Mouse (Mus musculus) neural tube, embryonic 13.5 days (tissue): ENCODE measurements around the gene 5330417C22Rik. TPM values are rescaled to one million over a fixed set of nuclear protein-coding genes. Genes with fewer than 3 reads are reported as not detected.
A peak's percentile ranks its signal among the peaks of the same experiment; 100 is the strongest.

Source experiments
- ATAC-seq: fragments of 200-750 bp; cut with Nextera tagmentation; 2 replicates; pipeline ENCODE4 v1.8.0; 2017; ENCODE audit warnings: low read depth, mild to moderate bottlenecking, moderate TSS enrichment, moderate library complexity
- H3K27ac ChIP-seq: fragments of 300-500 bp; sonication (generic); replicated peaks from 2 replicates; pipeline ENCODE4 v1.5.1; 2015; ENCODE audit warnings: moderate library complexity, mild to moderate bottlenecking, inconsistent platforms
- H3K27me3 ChIP-seq: fragments of 300-500 bp; sonication (generic); 2 replicates; pipeline ENCODE4 v1.6.1; 2015; ENCODE audit warnings: mild to moderate bottlenecking, inconsistent platforms
- H3K36me3 ChIP-seq: fragments of 300-500 bp; sonication (generic); 2 replicates; pipeline ENCODE4 v1.6.1; 2015; ENCODE audit warnings: mild to moderate bottlenecking, inconsistent platforms
- H3K4me1 ChIP-seq: fragments of 300-500 bp; sonication (generic); replicated peaks from 2 replicates; pipeline ENCODE4 v1.6.1; 2015; ENCODE audit warnings: inconsistent platforms
- H3K4me2 ChIP-seq: fragments of 300-500 bp; sonication (generic); 2 replicates; pipeline ENCODE4 v1.6.1; 2015; ENCODE audit warnings: inconsistent platforms, mild to moderate bottlenecking, moderate library complexity
- H3K4me3 ChIP-seq: fragments of 300-500 bp; sonication (generic); 2 replicates; pipeline ENCODE4 v1.5.1; 2015; ENCODE audit warnings: mild to moderate bottlenecking, inconsistent platforms
- H3K9ac ChIP-seq: fragments of 300-500 bp; sonication (generic); 2 replicates; pipeline ENCODE4 v1.6.1; 2015; ENCODE audit warnings: moderate library complexity, mild to moderate bottlenecking, inconsistent platforms
- H3K9me3 ChIP-seq: fragments of 300-500 bp; sonication (generic); 2 replicates; pipeline ENCODE4 v1.6.1; 2016; ENCODE audit warnings: inconsistent platforms
- WGBS: fragments of 180-500 bp; shearing (Covaris S2); methylation state at CpG from one replicate; pipeline ENCODE4 v1.1.7; 2015; 5-methylcytosine and 5-hydroxymethylcytosine counted together
- polyA plus RNA-seq: library from polyadenylated mRNA; unstranded; fragments of >200 nt; fragmentation: Nextera tagmentation; extraction: Ambion mirVana; gene quantifications from 2 replicates; pipeline ENCODE4 v1.2.1, GENCODE M21; 2015

Gene 5330417C22Rik
- polyA plus RNA-seq, 1 experiment from 2014 or later, result 6.9 TPM

DNA sequence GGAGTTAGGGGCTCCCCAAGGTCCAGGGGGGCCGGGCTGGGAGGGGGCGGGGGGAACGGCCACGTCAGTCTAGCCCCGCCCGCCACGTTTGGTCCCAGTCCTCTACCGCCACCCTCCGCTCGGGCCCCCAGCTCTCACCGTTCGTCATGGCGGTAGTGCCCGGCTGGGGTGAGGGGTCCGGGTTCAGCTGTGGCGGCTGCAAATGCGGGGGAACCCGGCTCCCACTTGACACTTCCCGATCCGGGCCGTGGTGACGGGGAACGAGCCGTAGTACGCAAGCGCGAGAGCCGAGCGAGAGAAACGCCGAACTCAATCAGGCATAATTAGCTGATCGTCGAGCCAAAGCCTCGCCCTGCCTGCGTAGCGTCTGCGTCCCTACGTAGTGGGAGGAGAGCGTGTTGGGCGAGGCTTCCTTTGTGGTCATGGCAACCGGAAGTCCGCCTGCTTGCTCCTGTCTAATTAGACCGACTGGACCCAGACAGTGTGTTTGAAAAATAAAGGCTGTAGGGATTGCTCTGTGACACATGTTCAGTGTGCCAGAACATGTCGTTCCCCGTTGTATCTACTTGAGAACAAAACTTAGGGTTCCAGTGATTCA is 25.9 kb upstream of the 5330417C22Rik start, which contains the start of gene Tmem167b:
TSS of gene Tmem167b (minus strand) at position 334 of the 598 bp plus-strand sequence.
- peak within 1 kb of the TSS; percentile 80 for H3K4me2 ChIP-seq
- H3K27me3 ChIP-seq, result no peaks in the 10 kb centered on the region
- under 1% methylated on average over 44 of the region's 45 CpGs for WGBS
- H3K36me3 ChIP-seq, result peaks cover 30% of the 10 kb centered on the region
- H3K9ac ChIP-seq, result peak within 1 kb of the TSS; percentile 87
- no peaks in the 10 kb centered on the region for H3K9me3 ChIP-seq
- H3K27ac ChIP-seq, result peak within 1 kb of the TSS; percentile 96
- ATAC-seq, result peak; percentile 97
- H3K4me3 ChIP-seq, result peak within 1 kb of the TSS; percentile 86
- peaks cover 20% of the 10 kb centered on the region for H3K4me1 ChIP-seq

DNA sequence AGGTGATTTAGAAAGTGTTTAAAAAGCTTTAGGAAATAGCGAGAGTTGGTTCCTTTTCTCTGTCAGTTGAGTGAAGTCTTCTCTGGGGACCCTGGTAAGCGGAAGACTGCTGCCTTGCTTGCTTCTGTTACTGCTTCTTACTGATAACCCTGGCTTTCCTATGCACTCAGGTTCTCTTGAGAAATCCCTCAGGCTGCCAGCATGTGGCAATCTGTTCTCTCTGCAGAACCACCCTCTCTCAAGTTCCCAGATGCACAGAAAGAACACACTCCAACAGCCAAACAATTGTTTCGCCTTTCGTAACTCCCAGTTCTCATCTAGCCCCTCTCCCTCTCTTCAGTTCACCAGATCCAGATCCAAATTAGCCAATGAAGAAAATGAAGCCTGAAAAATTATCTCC is 21.6 kb upstream of the 5330417C22Rik start:
- Histone ChIP-seq H3K9ac (no peak overlapping the region), H3K4me3 (no peak overlapping the region), H3K9me3 (no peaks in the 10 kb centered on the region), H3K27me3 (no peaks in the 10 kb centered on the region), H3K36me3 (peaks cover 42% of the 10 kb centered on the region), H3K4me1 (peaks cover 23% of the 10 kb centered on the region), H3K27ac (no peak overlapping the region), H3K4me2 (no peak overlapping the region)
- 93% methylated on average over 4 of the region's 4 CpGs for WGBS
- no peak for ATAC-seq

DNA sequence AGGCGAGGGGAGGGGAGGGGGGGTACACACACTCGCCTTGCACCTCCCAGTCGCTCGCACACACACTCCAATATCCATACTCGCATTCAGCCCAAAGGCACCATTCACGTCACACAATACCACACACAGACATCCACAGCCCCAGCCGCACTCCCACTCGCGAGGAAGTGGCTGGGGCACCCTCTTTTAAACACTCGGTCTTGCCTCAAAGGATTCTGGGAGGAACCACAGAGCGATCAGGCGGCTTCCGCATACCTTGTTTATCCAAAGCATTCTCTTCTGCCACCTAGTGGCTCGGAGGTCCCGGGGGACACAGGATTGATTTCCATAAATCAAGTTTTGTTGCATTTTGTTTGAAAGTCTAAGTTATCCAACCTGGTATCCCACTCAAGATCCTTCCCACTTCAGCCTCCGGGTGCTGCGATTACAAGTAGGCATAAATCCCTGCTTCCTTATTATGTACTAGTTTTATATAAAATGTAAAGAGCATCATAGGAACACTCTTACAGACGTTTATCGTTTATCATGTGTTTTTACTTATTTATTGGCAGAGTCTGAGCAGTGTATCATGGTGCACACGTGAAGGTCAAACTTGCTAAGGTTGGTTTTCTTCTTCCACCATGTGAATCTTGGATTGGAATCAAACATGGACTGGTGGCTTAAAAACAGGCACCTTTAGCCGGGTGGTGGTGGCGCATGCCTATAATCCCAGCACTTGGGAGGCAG is 18.4 kb upstream of the 5330417C22Rik start:
- Histone ChIP-seq H3K4me3 (peak overlapping the region; percentile 75), H3K4me1 (peaks cover 7% of the 10 kb centered on the region), H3K27ac (peak overlapping the region; percentile 94), H3K27me3 (no peaks in the 10 kb centered on the region), H3K9ac (peak overlapping the region; percentile 96), H3K36me3 (peaks cover 35% of the 10 kb centered on the region), H3K4me2 (peak overlapping the region; percentile 63), H3K9me3 (no peaks in the 10 kb centered on the region)
- ATAC-seq, result peak; percentile 96
- WGBS, result 18% methylated on average over 22 of the region's 22 CpGs

GRCm38 (mm10) chr3:108554111-108554561 is 17.8 kb upstream of the 5330417C22Rik start:
- peak overlapping the region; percentile 75 for H3K4me3 ChIP-seq
- H3K4me1 ChIP-seq, result peaks cover 7% of the 10 kb centered on the region
- H3K27me3 ChIP-seq, result no peaks in the 10 kb centered on the region
- WGBS, result under 1% methylated on average over 39 of the region's 42 CpGs
- ATAC-seq, result peak; percentile 81
- H3K9ac ChIP-seq, result peak overlapping the region; percentile 96
- H3K27ac ChIP-seq, result peak overlapping the region; percentile 94
- H3K4me2 ChIP-seq, result peak overlapping the region; percentile 63
- H3K9me3 ChIP-seq, result no peaks in the 10 kb centered on the region
- peaks cover 30% of the 10 kb centered on the region for H3K36me3 ChIP-seq

GRCm38 (mm10) chr3:108542299-108542698 is 6.0 kb upstream of the 5330417C22Rik start:
- no peak overlapping the region for H3K4me2 ChIP-seq

DNA sequence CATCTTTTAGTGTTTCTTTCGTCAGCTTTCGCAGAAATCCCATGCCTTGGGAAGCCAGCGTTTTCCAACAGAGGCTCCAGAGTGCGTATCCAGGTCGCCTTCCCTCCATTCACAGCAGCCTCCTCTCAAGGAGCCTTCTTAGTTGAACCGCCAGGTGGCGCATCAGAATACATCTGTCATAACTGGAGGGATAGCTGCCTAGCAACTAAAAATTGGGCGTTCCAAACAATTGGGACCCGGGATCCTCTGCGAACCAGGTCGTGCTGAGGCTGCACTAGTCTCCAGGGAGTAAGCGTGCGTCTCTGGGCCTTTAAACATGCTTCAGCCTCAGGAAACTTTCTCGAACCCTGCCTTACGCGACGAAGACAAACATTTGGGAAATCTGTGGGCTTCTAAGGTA is 967 bp upstream of the 5330417C22Rik start:
- Histone ChIP-seq H3K9ac (peak overlapping the region; percentile 54; the same call in 1 of the 2 replicates), H3K36me3 (no peaks in the 10 kb centered on the region), H3K4me2 (peak overlapping the region; percentile 67), H3K9me3 (no peaks in the 10 kb centered on the region), H3K27ac (peak overlapping the region; percentile 47), H3K4me3 (peak overlapping the region; percentile 25), H3K27me3 (peaks cover 10% of the 10 kb centered on the region), H3K4me1 (peaks cover 28% of the 10 kb centered on the region)
- 5% methylated on average over 17 of the region's 17 CpGs for WGBS
- ATAC-seq, result peak; percentile 28; the same call in 1 of the 2 replicates

More at GRCm38 (mm10) chr3:108542299-108542698, 6.0 kb upstream of the 5330417C22Rik start:
- WGBS, result 88% methylated on average over 11 of the region's 11 CpGs
- no peaks in the 10 kb centered on the region for H3K9me3 ChIP-seq
- H3K4me1 ChIP-seq, result peaks cover 5% of the 10 kb centered on the region; the same call in 1 of the 2 replicates
- no peak for ATAC-seq
- H3K4me3 ChIP-seq, result no peak overlapping the region
- no peaks in the 10 kb centered on the region for H3K27me3 ChIP-seq
- H3K9ac ChIP-seq, result no peak overlapping the region
- no peaks in the 10 kb centered on the region for H3K36me3 ChIP-seq
- no peak overlapping the region for H3K27ac ChIP-seq

- Histone ChIP-seq H3K36me3 (no peaks in the 10 kb centered on the region), H3K4me2 (peak overlapping the region; percentile 67), H3K4me1 (peaks cover 28% of the 10 kb centered on the region), H3K9me3 (no peaks in the 10 kb centered on the region), H3K27me3 (peaks cover 10% of the 10 kb centered on the region), H3K4me3 (peak overlapping the region; percentile 44), H3K9ac (peak overlapping the region; percentile 70), H3K27ac (peak overlapping the region; percentile 67)
- 8% methylated on average over 15 of the region's 15 CpGs for WGBS
- ATAC-seq, result peak; percentile 16
These were observed 330 bp downstream of the 5330417C22Rik start for GRCm38 (mm10) chr3:108535896-108536516.

- H3K4me2 ChIP-seq, result no peak within 1 kb of the TSS
- no peak within 1 kb of the TSS for H3K9ac ChIP-seq
- H3K36me3 ChIP-seq, result no peaks in the 10 kb centered on the region
- H3K4me3 ChIP-seq, result no peak within 1 kb of the TSS
- H3K9me3 ChIP-seq, result no peaks in the 10 kb centered on the region
- H3K27ac ChIP-seq, result no peak within 1 kb of the TSS
- 90% methylated on average over 6 of the region's 6 CpGs for WGBS
- peaks cover 28% of the 10 kb centered on the region for H3K4me1 ChIP-seq
- ATAC-seq, result no peak
- peaks cover 10% of the 10 kb centered on the region for H3K27me3 ChIP-seq
These were observed 2.4 kb downstream of the 5330417C22Rik start, which contains the start of gene 1700013F07Rik for GRCm38 (mm10) chr3:108533951-108534350. TSS of gene 1700013F07Rik (plus strand) at chr3:108534150.

GRCm38 (mm10) chr3:108533114-108533885 is 3.0 kb downstream of the 5330417C22Rik start:
- WGBS, result 77% methylated on average over 9 of the region's 9 CpGs

DNA sequence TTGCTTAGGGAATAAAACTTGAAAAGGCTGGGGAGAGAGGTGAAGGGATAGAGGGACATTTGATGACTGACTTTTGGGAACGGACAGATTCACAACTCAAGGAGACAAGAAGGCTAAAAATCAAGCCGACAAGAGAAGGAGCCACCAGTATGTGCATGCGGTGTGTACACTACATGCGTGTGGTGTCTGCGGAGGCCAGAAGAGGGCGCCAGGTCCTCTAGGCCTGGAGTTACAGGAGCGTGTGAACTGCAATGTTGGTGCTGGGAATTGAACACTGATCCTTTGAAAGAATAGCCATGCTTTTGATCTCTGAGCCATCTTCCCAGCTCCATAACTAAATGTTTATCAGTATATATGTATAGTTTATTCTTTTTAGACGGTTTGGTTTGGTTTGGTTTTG is 7.8 kb downstream of the 5330417C22Rik start:
- peaks cover 3% of the 10 kb centered on the region; the same call in 1 of the 2 replicates for H3K9me3 ChIP-seq
- no peaks in the 10 kb centered on the region for H3K27me3 ChIP-seq
- 91% methylated on average over 8 of the region's 8 CpGs for WGBS
- H3K4me3 ChIP-seq, result no peak overlapping the region
- H3K36me3 ChIP-seq, result no peaks in the 10 kb centered on the region
- peaks cover 8% of the 10 kb centered on the region for H3K4me1 ChIP-seq
- no peak for ATAC-seq
- no peak overlapping the region for H3K9ac ChIP-seq
- no peak overlapping the region for H3K27ac ChIP-seq
- no peak overlapping the region for H3K4me2 ChIP-seq

More at GRCm38 (mm10) chr3:108533114-108533885, 3.0 kb downstream of the 5330417C22Rik start:
- Histone ChIP-seq H3K27ac (no peak overlapping the region), H3K9ac (no peak overlapping the region), H3K27me3 (peaks cover 10% of the 10 kb centered on the region), H3K4me1 (peaks cover 28% of the 10 kb centered on the region), H3K36me3 (no peaks in the 10 kb centered on the region), H3K4me2 (no peak overlapping the region), H3K4me3 (no peak overlapping the region), H3K9me3 (peaks cover 3% of the 10 kb centered on the region; the same call in 1 of the 2 replicates)
- ATAC-seq, result no peak

- no peak overlapping the region for H3K4me3 ChIP-seq
- H3K9ac ChIP-seq, result no peak overlapping the region
- H3K4me2 ChIP-seq, result no peak overlapping the region
- H3K27ac ChIP-seq, result no peak overlapping the region
- WGBS, result 92% methylated on average over 4 of the region's 4 CpGs
- peaks cover 5% of the 10 kb centered on the region; the same call in 1 of the 2 replicates for H3K4me1 ChIP-seq
- no peaks in the 10 kb centered on the region for H3K27me3 ChIP-seq
- peaks cover under 1% of the 10 kb centered on the region; the same call in 1 of the 2 replicates for H3K9me3 ChIP-seq
- no peaks in the 10 kb centered on the region for H3K36me3 ChIP-seq
- no peak for ATAC-seq
These were observed 12.9 kb downstream of the 5330417C22Rik start for GRCm38 (mm10) chr3:108523415-108523814.
